Mouse (Mus musculus) kidney, adult 2 months (tissue): ENCODE results near the gene Prss16. TPM values are rescaled to one million over a fixed set of nuclear protein-coding genes. Genes with fewer than 3 reads are reported as not detected.
"Not testable (repeated sequence)": the region's sequence is repeated elsewhere in the genome, so short reads cannot be mapped to it uniquely, and the experiment has no call there.

Experiments
- DNase-seq: peaks from one replicate; pipeline ENCODE4 v3.0.0; 2021
- H3K27ac ChIP-seq: fragments of 200-500 bp; 2 replicates; pipeline ENCODE4 v1.5.1; 2012; ENCODE audit warnings: low read depth, low read length, control low read depth, inconsistent platforms; ENCODE audit not compliant: insufficient read depth
- H3K27me3 ChIP-seq: fragments of 200-500 bp; replicated peaks from 2 replicates; pipeline ENCODE4 v1.6.1; 2012; ENCODE audit warnings: mild to moderate bottlenecking, moderate library complexity, low read length, inconsistent platforms; ENCODE audit not compliant: control insufficient read depth, insufficient read depth
- H3K36me3 ChIP-seq: fragments of 200-500 bp; 2 replicates; pipeline ENCODE4 v1.6.1; 2012; ENCODE audit warnings: mild to moderate bottlenecking, moderate library complexity, low read length, inconsistent platforms; ENCODE audit not compliant: control insufficient read depth, insufficient read depth
- H3K4me1 ChIP-seq: fragments of 200-500 bp; 2 replicates; pipeline ENCODE4 v1.6.1; 2011; ENCODE audit warnings: low read length; ENCODE audit not compliant: control insufficient read depth, insufficient read depth
- H3K4me3 ChIP-seq: fragments of 200-500 bp; 2 replicates; pipeline ENCODE4 v1.5.1; 2011; ENCODE audit warnings: mild to moderate bottlenecking, low read depth, low read length, control low read depth; ENCODE audit not compliant: insufficient read depth
- CTCF ChIP-seq: fragments of 200-500 bp; conservative IDR thresholded peaks from 2 replicates; pipeline ENCODE4 v1.5.1; 2011; ENCODE audit warnings: low read depth, mild to moderate bottlenecking, control low read depth, low read length, moderate library complexity, mixed read lengths; ENCODE audit not compliant: insufficient read depth, insufficient read length
- POLR2A ChIP-seq: fragments of 200-500 bp; IDR thresholded peaks from one replicate; pipeline ENCODE4 v1.6.1; 2011; ENCODE audit warnings: low read depth, low read length, control low read depth
- WGBS: fragments of 180-500 bp; shearing (Covaris S2); methylation state at CpG from one replicate; pipeline ENCODE4 v1.1.7; 2018; 5-methylcytosine and 5-hydroxymethylcytosine counted together
- polyA plus RNA-seq: library from polyadenylated mRNA; depleted of rRNA; stranded (reverse); fragments of >200 nt; gene quantifications from 2 replicates; pipeline ENCODE4 v1.2.3, GENCODE M21; 2012

The Prss16 gene
- polyA plus RNA-seq, 1 experiment: not detected

DNA sequence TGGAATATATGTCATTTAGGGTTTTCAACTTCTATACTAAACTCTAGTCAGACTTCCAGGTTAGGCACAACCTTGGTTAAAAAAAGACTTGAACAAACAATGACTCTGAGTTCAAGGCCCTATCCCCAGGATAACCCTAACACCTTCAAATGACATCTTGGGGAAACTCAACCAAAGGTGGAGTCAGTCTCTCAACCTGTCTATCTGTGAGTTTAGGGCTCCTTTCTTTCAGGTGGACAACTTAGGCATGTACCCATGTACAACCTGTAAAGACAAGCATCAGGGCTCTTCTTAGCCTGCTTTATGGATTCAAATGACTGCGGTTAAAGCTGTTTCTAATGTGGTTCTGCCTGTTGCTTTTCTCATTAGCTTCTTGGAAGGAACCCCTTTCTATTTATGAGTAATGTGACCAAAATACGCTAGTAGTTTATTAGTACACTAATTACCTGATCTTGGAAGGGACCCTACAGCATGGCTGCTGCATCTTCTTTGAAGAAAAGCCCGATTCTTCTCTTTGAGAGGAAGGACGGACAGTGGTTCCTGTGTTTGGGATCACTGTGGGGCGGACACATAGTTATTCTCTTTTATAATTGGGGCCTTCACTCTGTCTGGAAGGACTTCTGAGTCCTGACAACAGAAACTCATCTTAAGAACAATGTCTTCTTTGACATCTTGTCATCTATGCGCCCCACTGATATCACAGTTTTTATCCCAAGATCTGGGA is 35.1 kb upstream of the Prss16 start:
- TF ChIP-seq CTCF (no peak), POLR2A (no peak)
- Histone ChIP-seq H3K36me3 (no peaks in the 10 kb centered on the region), H3K4me1 (peaks cover 10% of the 10 kb centered on the region; the same call in 1 of the 2 replicates), H3K4me3 (no peak overlapping the region), H3K27ac (no peak overlapping the region), H3K27me3 (no peaks in the 10 kb centered on the region)
- WGBS: 92% methylated on average over 6 of the region's 6 CpGs
- DNase-seq: no peak

GRCm38 (mm10) chr13:22043503-22044431 is 34.2 kb upstream of the Prss16 start:
- Histone ChIP-seq H3K27ac (no peak overlapping the region), H3K27me3 (no peaks in the 10 kb centered on the region), H3K4me3 (peak overlapping the region; percentile 45), H3K36me3 (no peaks in the 10 kb centered on the region), H3K4me1 (peaks cover 10% of the 10 kb centered on the region; the same call in 1 of the 2 replicates)
- TF ChIP-seq CTCF (0 out of 2 replicates have a peak, but pooled peaks have one; percentile 12), POLR2A (no peak)
- DNase-seq: peak; percentile 74
- 4% methylated on average over 13 of the region's 14 CpGs for WGBS

DNA sequence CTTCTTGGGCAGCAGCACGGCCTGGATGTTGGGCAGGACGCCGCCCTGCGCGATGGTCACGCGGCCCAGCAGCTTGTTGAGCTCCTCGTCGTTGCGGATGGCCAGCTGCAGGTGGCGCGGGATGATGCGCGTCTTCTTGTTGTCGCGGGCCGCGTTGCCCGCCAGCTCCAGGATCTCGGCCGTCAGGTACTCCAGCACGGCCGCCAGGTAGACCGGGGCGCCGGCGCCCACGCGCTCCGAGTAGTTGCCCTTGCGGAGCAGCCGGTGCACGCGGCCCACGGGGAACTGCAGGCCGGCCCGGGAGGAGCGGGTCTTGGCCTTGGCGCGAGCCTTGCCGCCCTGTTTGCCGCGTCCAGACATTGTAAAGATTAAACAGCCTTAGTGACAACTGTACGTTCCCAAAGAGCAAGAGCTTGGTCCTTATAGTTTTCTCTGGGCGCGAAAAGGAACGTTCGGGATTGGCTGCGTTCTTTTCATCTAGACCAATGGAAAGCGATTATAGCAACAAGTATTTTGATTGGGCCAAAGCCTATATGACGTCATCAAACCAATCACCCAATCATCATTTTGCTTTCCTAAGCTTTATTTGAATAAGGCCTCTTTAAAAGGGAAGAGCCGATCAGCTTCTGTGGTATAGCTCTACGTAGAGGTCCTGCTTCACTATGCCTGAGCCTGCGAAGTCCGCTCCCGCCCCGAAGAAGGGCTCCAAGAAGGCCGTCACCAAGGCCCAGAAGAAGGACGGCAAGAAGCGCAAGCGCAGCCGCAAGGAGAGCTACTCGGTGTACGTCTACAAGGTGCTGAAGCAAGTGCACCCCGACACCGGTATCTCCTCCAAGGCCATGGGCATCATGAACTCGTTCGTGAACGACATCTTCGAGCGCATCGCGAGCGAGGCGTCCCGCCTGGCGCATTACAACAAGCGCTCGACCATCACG is 33.3 kb upstream of the Prss16 start, which contains the start of the genes Hist1h2ag and Hist1h2bj:
Hist1h2ag (minus strand) TSS at position 377 of the 935 bp plus-strand sequence.
Hist1h2bj (plus strand) TSS at position 647 of the 935 bp plus-strand sequence.
- peaks cover 10% of the 10 kb centered on the region; the same call in 1 of the 2 replicates for H3K4me1 ChIP-seq
- peak within 1 kb of the TSS; percentile 59 for H3K27ac ChIP-seq
- WGBS: under 1% methylated on average over 53 of the region's 80 CpGs
- peak within 1 kb of the TSS; percentile 64 for H3K4me3 ChIP-seq
- TF ChIP-seq POLR2A: peak; percentile 41
- DNase-seq: peak; percentile 98
- H3K27me3 ChIP-seq, H3K36me3 ChIP-seq: not testable (repeated sequence)

DNA sequence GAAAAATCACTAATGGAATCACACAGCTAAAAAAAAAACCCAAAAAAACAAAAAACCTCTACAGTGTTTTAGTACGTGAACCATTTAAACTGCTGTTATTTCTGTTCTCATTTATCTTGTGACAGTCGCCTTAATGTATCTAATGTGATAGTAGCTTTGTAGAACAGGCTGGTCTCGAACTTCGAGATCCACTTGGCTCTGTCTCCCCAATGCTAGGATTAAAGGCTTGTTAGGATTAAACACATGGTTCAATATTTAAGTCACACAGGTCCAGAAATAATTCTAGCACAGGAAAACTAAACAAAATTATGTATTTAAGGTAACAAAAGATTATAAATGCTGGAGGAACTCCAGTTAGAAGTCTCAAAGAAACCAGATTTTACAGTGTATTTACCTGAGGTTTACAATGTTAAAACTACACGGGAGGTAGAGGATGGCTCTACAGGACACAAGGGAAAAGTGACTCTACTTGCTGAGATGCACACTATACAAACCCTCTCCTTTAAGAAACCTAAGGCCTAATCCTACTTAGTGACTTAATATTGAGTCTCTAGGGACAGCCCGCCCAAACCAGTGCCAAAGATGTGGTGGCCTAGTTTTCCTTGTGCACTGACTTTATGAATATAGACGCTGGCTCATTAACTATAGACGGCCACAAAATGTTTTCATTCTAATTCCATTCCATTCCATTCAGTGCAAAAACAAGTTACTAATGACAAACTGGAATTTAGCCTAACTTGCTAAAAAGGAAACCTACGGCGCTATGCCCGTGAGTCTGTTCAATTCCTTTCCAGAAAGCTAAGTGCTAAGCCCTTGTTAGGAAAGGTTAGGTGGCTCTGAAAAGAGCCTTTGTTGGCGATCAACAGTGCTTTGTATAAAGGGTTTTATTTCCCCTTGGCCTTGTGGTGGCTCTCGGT is 32.4 kb upstream of the Prss16 start:
- H3K4me1 ChIP-seq: peaks cover 10% of the 10 kb centered on the region; the same call in 1 of the 2 replicates
- no peak for DNase-seq
- 8% methylated on average over 13 of the region's 13 CpGs for WGBS
- no peaks in the 10 kb centered on the region for H3K27me3 ChIP-seq
- peak overlapping the region; percentile 28 for H3K4me3 ChIP-seq
- peak overlapping the region; percentile 16; the same call in 1 of the 2 replicates for H3K27ac ChIP-seq
- TF ChIP-seq POLR2A: no peak
- TF ChIP-seq CTCF: no peak
- H3K36me3 ChIP-seq: no peaks in the 10 kb centered on the region

GRCm38 (mm10) chr13:22041142-22041536 is 31.6 kb upstream of the Prss16 start, which contains the start of gene Hist1h4i:
Gene Hist1h4i (minus strand): TSS chr13:22041362.
- H3K27me3 ChIP-seq, H3K36me3 ChIP-seq, H3K27ac ChIP-seq: not testable (repeated sequence)
- WGBS: 1% methylated on average over 27 of the region's 27 CpGs
- peak; percentile 78 for TF ChIP-seq POLR2A
- peaks cover 13% of the 10 kb centered on the region; the same call in 1 of the 2 replicates for H3K4me1 ChIP-seq
- peak; percentile 95 for DNase-seq
- H3K4me3 ChIP-seq: peak within 1 kb of the TSS; percentile 59
